Mouse (Mus musculus): ENCODE measurements around the gene Tm9sf3.
"Not testable (repeated sequence)": the region's sequence is repeated elsewhere in the genome, so short reads cannot be mapped to it uniquely, and the experiment has no call there.

Tm9sf3 gene

DNA sequence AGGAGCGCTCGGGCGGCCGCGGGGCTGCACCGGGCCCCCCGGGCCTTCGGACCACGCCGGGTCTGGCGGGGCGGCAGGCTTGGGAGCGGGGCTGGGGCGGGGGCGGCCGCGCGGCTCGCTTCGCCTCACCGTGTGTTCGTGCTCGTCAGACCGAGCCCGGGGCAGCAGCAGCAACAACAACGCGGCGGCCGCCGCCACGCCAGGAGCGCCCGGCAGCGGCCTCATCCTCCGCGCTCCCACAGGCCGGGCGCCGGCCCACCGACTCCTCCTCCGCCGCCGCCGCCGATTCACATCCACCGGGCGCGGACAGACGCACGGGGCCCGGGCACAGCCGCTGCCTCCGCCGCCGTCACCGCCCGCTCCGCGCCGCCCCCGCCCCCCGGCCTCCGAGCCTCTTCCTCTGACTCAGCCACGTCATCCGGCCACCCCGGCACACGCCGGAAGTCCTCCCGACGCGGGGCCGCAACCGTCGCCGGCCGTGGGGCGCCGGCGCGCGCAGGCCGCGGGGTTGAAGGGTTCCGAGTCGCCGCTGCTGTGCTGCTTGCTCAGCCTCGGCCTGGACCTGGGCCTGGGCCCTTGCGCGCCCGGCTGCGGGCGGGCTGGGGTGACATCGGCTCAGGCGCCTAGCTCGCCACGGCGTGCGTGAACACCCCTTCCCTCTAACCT is at the start of gene Tm9sf3:
Tm9sf3 (minus strand) TSS at position 368 of the 666 bp plus-strand sequence.
- peak within 1 kb of the TSS; percentile 91 for H3K4me3 ChIP-seq (replicated peaks; ENCODE audit: low read length)
- peaks cover 5% of the 10 kb centered on the region; the same call in 1 of the 2 replicates for H3K27me3 ChIP-seq (ENCODE audit: insufficient read depth, low read length)
- peaks cover 53% of the 10 kb centered on the region for H3K4me1 ChIP-seq (replicated peaks; ENCODE audit: low read depth, low read length)
- H3K9me3 ChIP-seq (ENCODE audit: low read length): no peaks in the 10 kb centered on the region
- H3K36me3 ChIP-seq (ENCODE audit: insufficient read depth, low read length): peaks cover 4% of the 10 kb centered on the region; the same call in 1 of the 2 replicates
- no peak for TF ChIP-seq NANOG (IDR thresholded peaks at IDR 0.05; ENCODE audit: borderline replicate concordance, low read length)
- TF ChIP-seq POU5F1 (IDR thresholded peaks at IDR 0.05; ENCODE audit: borderline replicate concordance, low read length): no peak
- TF ChIP-seq CTCF (conservative IDR thresholded peaks at IDR 0.05; ENCODE audit: low read length): no peak

DNA sequence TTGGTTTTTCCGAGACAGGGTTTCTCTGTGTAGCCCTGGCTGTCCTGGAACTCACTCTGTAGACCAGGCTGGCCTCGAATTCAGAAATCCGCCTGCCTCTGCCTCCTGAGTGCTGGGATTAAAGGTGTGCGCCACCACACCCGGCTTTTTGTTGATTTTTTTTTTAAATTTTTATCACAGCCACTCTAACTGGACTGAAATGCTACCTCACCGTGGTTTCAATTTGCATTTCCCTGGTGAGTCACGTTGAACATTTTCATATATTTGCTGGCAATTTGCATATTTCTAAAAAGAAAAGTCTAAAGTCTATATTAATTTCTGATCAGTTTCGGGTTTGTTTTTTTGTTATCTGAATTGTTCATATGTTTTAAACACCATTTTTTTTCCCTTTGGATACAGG is 48.8 kb upstream of the Tm9sf3 start:
- not testable (repeated sequence) for H3K36me3 ChIP-seq (ENCODE audit: insufficient read depth, low read length); H3K4me3 ChIP-seq (replicated peaks; ENCODE audit: low read length); H3K4me1 ChIP-seq (replicated peaks; ENCODE audit: low read depth, low read length); H3K9me3 ChIP-seq (ENCODE audit: low read length)
- H3K27me3 ChIP-seq (ENCODE audit: insufficient read depth, low read length): peaks cover 21% of the 10 kb centered on the region

DNA sequence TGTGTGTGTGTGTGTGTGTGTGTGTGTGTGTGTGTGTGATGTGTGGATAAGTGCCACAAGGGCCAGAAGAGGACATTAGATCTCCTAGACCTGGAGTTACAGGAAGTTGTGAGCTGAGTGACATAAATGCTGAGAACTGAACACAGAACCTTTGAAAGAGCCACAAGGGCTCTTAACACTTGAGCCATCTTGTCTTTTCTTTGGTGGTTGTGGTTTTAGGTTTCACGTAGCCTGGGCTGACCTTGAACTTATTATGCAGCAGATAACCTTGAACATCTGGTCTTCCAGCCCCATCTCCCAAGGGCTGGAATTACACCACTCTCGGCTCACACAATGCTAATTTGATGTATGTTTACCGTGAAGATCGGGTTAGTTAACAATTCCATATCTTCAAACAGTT is 48.2 kb upstream of the Tm9sf3 start:
- no peaks in the 10 kb centered on the region for H3K36me3 ChIP-seq (ENCODE audit: insufficient read depth, low read length)
- H3K27me3 ChIP-seq (ENCODE audit: insufficient read depth, low read length): peaks cover 21% of the 10 kb centered on the region
- H3K9me3 ChIP-seq (ENCODE audit: low read length): no peaks in the 10 kb centered on the region
- H3K4me1 ChIP-seq (replicated peaks; ENCODE audit: low read depth, low read length): peaks cover 7% of the 10 kb centered on the region; the same call in 1 of the 2 replicates
- no peak overlapping the region for H3K4me3 ChIP-seq (replicated peaks; ENCODE audit: low read length)
- TF ChIP-seq CTCF (conservative IDR thresholded peaks at IDR 0.05; ENCODE audit: low read length): no peak
- no peak for TF ChIP-seq POU5F1 (IDR thresholded peaks at IDR 0.05; ENCODE audit: borderline replicate concordance, low read length)
- TF ChIP-seq NANOG (IDR thresholded peaks at IDR 0.05; ENCODE audit: borderline replicate concordance, low read length): no peak

DNA sequence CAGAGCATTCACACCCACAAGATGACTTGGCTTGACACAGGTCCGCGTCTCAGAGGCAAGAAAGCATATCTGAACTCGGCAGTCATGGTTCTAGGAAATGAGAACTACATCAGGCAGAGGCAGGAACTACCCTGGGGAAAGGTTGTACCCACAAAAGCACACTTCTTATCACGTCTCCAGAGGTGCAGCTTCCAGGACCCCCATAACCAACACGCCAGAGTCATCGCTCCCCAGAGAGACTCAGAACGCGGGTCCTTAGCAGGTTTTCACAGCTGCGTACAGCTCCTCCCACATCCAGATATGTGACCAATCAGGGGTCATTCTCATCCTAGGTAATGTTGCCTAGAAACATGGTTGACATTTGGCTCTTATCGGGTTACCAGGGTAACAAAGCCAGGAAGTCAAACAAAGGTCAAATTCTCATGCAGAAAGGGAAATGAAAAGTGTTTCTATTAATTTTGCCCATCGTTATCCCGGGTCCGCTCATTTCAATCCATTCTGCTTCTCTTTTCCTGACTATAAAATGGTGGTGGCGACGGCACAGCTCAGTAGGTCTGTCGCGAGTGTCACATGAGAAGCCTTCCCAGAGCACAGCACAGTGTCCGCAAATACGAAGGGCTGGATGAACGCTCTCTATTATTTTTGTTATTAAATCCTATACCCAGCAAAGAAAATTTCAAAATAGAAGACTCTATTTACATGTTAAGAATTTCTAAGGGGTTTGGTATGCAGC is 47.3 kb upstream of the Tm9sf3 start:
- H3K36me3 ChIP-seq (ENCODE audit: insufficient read depth, low read length): no peaks in the 10 kb centered on the region
- H3K4me1 ChIP-seq (replicated peaks; ENCODE audit: low read depth, low read length): peaks cover 7% of the 10 kb centered on the region; the same call in 1 of the 2 replicates

DNA sequence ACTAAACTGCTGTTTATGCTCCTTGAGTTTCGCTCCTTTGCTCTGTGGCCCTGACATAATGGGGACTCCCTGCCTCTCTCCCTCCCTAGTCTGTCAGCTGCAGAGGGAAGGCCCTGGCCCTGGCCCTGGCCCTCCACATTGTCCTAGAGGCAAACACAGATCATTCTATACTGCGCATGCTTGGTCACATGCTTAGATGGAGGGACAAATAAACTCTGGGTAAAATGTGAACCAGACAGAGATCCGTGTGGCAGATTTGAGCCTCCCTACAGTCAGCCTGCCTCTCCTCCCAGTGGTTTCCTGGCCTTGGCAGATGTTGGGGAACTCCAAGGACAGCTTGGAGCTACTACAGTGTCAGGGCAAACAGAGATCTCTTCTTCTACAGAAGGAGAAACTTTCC is 40.1 kb upstream of the Tm9sf3 start:
- Histone ChIP-seq H3K4me1 (replicated peaks; ENCODE audit: low read depth, low read length) (no peaks in the 10 kb centered on the region), H3K4me3 (replicated peaks; ENCODE audit: low read length) (no peak overlapping the region), H3K27me3 (ENCODE audit: insufficient read depth, low read length) (peaks cover 16% of the 10 kb centered on the region; the same call in 1 of the 2 replicates), H3K36me3 (ENCODE audit: insufficient read depth, low read length) (no peaks in the 10 kb centered on the region), H3K9me3 (ENCODE audit: low read length) (no peaks in the 10 kb centered on the region)
- no peak for TF ChIP-seq CTCF (conservative IDR thresholded peaks at IDR 0.05; ENCODE audit: low read length)
- no peak for TF ChIP-seq POU5F1 (IDR thresholded peaks at IDR 0.05; ENCODE audit: borderline replicate concordance, low read length)
- TF ChIP-seq NANOG (IDR thresholded peaks at IDR 0.05; ENCODE audit: borderline replicate concordance, low read length): no peak

More for the DNA sequence above, 47.3 kb upstream of the Tm9sf3 start:
- no peak for TF ChIP-seq POU5F1 (IDR thresholded peaks at IDR 0.05; ENCODE audit: borderline replicate concordance, low read length)
- no peak for TF ChIP-seq CTCF (conservative IDR thresholded peaks at IDR 0.05; ENCODE audit: low read length)
- TF ChIP-seq NANOG (IDR thresholded peaks at IDR 0.05; ENCODE audit: borderline replicate concordance, low read length): no peak
- Histone ChIP-seq H3K27me3 (ENCODE audit: insufficient read depth, low read length) (peaks cover 16% of the 10 kb centered on the region), H3K4me3 (replicated peaks; ENCODE audit: low read length) (no peak overlapping the region), H3K9me3 (ENCODE audit: low read length) (no peaks in the 10 kb centered on the region)

DNA sequence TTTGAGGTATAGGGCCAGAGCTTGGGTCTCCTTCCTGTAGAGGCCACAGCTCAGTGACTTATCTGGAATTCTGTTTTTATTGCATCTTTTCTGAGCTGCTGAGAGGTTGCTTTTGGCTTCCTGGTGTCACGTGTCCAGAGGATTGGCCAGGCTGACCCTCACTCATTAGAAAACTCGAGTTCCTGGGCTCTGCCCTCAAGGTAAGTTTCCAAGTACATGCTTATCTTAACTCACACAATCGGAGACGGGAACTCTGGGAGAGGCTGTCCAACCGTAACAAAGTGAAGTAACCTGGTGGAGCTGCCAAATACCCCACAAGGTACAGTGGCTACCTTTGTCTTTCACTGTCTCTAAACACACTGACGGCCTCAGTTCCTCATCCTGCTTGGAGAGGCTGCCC is 39.6 kb upstream of the Tm9sf3 start:
- TF ChIP-seq POU5F1 (IDR thresholded peaks at IDR 0.05; ENCODE audit: borderline replicate concordance, low read length) (no peak), CTCF (conservative IDR thresholded peaks at IDR 0.05; ENCODE audit: low read length) (no peak), NANOG (IDR thresholded peaks at IDR 0.05; ENCODE audit: borderline replicate concordance, low read length) (no peak)
- Histone ChIP-seq H3K27me3 (ENCODE audit: insufficient read depth, low read length) (peaks cover 16% of the 10 kb centered on the region; the same call in 1 of the 2 replicates), H3K4me1 (replicated peaks; ENCODE audit: low read depth, low read length) (no peaks in the 10 kb centered on the region), H3K36me3 (ENCODE audit: insufficient read depth, low read length) (no peaks in the 10 kb centered on the region), H3K9me3 (ENCODE audit: low read length) (no peaks in the 10 kb centered on the region), H3K4me3 (replicated peaks; ENCODE audit: low read length) (no peak overlapping the region)

DNA sequence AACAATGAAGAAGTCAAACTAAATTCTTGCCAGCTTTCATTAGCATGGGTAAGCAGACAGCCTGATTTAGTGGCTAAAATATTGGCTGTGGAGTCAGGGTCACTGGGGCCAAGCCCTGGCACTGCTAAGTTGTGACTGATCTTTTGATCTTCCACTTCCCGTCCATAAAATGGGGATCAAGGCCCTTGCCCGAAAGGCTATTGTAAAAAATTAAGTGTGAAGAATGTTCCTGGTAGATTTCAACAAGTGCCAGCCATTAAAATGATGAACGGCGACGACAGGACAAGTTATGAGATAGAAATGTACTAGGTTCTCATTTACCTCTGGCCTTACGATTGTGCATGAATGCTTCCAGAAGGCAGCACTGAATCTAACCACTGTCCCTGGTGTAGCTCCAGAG is 38.1 kb upstream of the Tm9sf3 start:
- Histone ChIP-seq H3K27me3 (ENCODE audit: insufficient read depth, low read length) (peaks cover 27% of the 10 kb centered on the region), H3K36me3 (ENCODE audit: insufficient read depth, low read length) (no peaks in the 10 kb centered on the region), H3K9me3 (ENCODE audit: low read length) (no peaks in the 10 kb centered on the region), H3K4me3 (replicated peaks; ENCODE audit: low read length) (no peak overlapping the region), H3K4me1 (replicated peaks; ENCODE audit: low read depth, low read length) (peaks cover 4% of the 10 kb centered on the region; the same call in 1 of the 2 replicates)
- TF ChIP-seq NANOG (IDR thresholded peaks at IDR 0.05; ENCODE audit: borderline replicate concordance, low read length) (no peak), CTCF (conservative IDR thresholded peaks at IDR 0.05; ENCODE audit: low read length) (no peak), POU5F1 (IDR thresholded peaks at IDR 0.05; ENCODE audit: borderline replicate concordance, low read length) (no peak)

DNA sequence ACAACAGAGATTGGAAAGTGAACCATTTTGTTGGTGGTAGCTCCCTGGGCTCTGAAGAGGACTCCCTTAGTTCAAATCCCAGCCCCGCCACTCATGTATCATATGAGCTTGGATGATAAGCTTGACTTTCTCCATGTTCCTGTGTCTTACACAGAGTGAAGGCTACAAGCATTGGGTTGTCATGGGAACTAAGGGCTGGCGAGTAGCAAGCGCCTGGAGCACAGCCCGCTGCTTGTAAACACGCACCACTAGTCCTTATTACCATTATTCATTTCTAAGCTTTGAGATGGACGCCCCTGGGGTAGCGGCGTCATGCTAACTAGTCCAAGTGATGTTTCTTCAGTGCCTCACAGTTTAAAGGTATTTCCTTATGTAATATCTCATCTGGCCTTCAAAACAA is 35.6 kb upstream of the Tm9sf3 start:
- Histone ChIP-seq H3K27me3 (ENCODE audit: insufficient read depth, low read length) (peaks cover 49% of the 10 kb centered on the region), H3K4me3 (replicated peaks; ENCODE audit: low read length) (no peak overlapping the region), H3K9me3 (ENCODE audit: low read length) (0 out of 2 replicates have a peak, but pooled peaks cover 2% of the 10 kb centered on the region), H3K36me3 (ENCODE audit: insufficient read depth, low read length) (no peaks in the 10 kb centered on the region), H3K4me1 (replicated peaks; ENCODE audit: low read depth, low read length) (peaks cover 15% of the 10 kb centered on the region)
- TF ChIP-seq POU5F1 (IDR thresholded peaks at IDR 0.05; ENCODE audit: borderline replicate concordance, low read length) (no peak), NANOG (IDR thresholded peaks at IDR 0.05; ENCODE audit: borderline replicate concordance, low read length) (no peak), CTCF (conservative IDR thresholded peaks at IDR 0.05; ENCODE audit: low read length) (no peak)

Data from E14TG2a.4 (cell line).